Mouse (Mus musculus) limb, embryonic 14.5 days (tissue): Measurements from ENCODE around the gene Lrp5. TPM values are rescaled to one million over a fixed set of nuclear protein-coding genes. Genes with fewer than 3 reads are reported as not detected.
"Not testable (repeated sequence)": the region's sequence is repeated elsewhere in the genome, so short reads cannot be mapped to it uniquely, and the experiment has no call there.

Experiments
- ATAC-seq: fragments of 200-750 bp; cut with Nextera tagmentation; 2 replicates; pipeline ENCODE4 v1.8.0; 2017; ENCODE audit warnings: low read depth, moderate number of reproducible peaks, moderate TSS enrichment; ENCODE audit not compliant: low FRiP score
- DNase-seq: peaks from one replicate; pipeline ENCODE4 v3.0.0-alpha.2; 2015; ENCODE audit warnings: low spot score
- H3K27ac ChIP-seq: fragments of 300-500 bp; sonication (generic); replicated peaks from 2 replicates; pipeline ENCODE4 v1.5.1; 2014; ENCODE audit warnings: low read depth, mild to moderate bottlenecking, low read length, moderate library complexity, mixed read lengths
- H3K27me3 ChIP-seq: fragments of 300-500 bp; sonication (generic); 2 replicates; pipeline ENCODE4 v1.6.1; 2014; ENCODE audit warnings: low read length, mixed read lengths; ENCODE audit not compliant: control insufficient read depth, insufficient read depth
- H3K36me3 ChIP-seq: fragments of 300-500 bp; sonication (generic); 2 replicates; pipeline ENCODE4 v1.6.1; 2014; ENCODE audit warnings: mild to moderate bottlenecking, low read length, moderate library complexity, mixed read lengths; ENCODE audit not compliant: control insufficient read depth, insufficient read depth
- H3K4me1 ChIP-seq: fragments of 300-500 bp; sonication (generic); 2 replicates; pipeline ENCODE4 v1.6.1; 2014; ENCODE audit warnings: antibody characterized with exemption, low read length, mixed read lengths; ENCODE audit not compliant: control insufficient read depth, insufficient read depth
- H3K4me2 ChIP-seq: fragments of 300-500 bp; sonication (generic); replicated peaks from 2 replicates; pipeline ENCODE4 v1.6.1; 2014; ENCODE audit warnings: low read depth, mild to moderate bottlenecking, low read length, moderate library complexity; ENCODE audit not compliant: severe bottlenecking
- H3K4me3 ChIP-seq: fragments of 300-500 bp; sonication (generic); replicated peaks from 2 replicates; pipeline ENCODE4 v1.5.1; 2014; ENCODE audit warnings: low read length
- H3K9ac ChIP-seq: fragments of 300-500 bp; sonication (generic); 2 replicates; pipeline ENCODE4 v1.6.1; 2014; ENCODE audit warnings: mild to moderate bottlenecking, low read depth, low read length, moderate library complexity; ENCODE audit not compliant: severe bottlenecking
- H3K9me3 ChIP-seq: fragments of 300-500 bp; sonication (generic); 2 replicates; pipeline ENCODE4 v1.6.1; 2016; ENCODE audit warnings: low read length; ENCODE audit not compliant: control insufficient read depth
- POLR2A ChIP-seq: fragments of 200-500 bp; IDR thresholded peaks from 2 replicates; pipeline ENCODE4 v1.8.0; 2012; ENCODE audit warnings: inconsistent platforms, mild to moderate bottlenecking, moderate library complexity, borderline replicate concordance; ENCODE audit not compliant: insufficient read depth, insufficient read length; ENCODE audit errors: extremely low read depth
- WGBS: fragments of 180-500 bp; shearing (Covaris S2); extraction: QIAGEN DNeasy Blood & Tissue Kit; methylation state at CpG from one replicate; pipeline ENCODE4 v1.1.7; 2014; 5-methylcytosine and 5-hydroxymethylcytosine counted together
- polyA plus RNA-seq, 2 experiments: library from polyadenylated mRNA; depleted of rRNA in 1 of 2; stranded (reverse) in 1 of 2; unstranded in 1 of 2; fragments of >200 nt; fragmentation: Nextera tagmentation in 1 of 2; extraction: Ambion mirVana in 1 of 2; gene quantifications; 2 replicates each; pipeline versions ENCODE4 v1.2.1 to v1.2.3; 2012 to 2014

Lrp5 gene
- polyA plus RNA-seq, 2 experiments: 9.5 to 36.3 TPM

DNA sequence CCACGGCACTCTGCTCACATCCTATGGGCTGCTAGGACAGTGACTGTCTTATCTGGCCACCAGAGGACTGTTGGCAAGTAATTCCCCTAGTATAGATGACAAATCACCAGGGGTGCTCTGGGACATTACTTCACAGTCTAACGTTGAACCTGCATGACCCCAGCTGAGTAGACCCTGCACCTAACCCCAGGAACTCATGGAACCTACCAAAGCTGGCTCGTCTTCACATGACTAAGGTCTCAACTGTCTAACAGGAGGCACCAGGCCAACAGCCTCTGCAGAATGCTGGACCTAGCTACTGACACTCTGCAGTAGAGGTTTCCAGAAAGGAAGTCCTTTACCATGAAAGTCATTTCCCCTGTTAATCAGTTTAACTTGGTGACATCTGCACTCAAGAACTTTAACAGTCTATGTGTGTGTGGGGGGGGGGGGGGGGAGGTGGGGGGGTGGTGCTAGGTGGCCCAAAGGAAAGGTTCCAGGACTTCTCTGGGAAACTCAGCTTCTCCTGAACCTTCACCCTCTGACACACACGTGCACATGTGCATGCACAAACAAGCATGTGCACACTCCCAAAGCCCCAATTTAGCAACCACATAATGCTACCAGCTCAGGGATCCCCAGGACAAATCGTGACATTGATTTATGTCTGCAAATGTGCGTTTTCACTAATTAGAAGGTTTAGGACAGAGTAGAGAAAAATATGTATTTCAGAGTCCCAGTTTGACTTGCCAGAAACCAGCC lies 19.0 kb downstream of the Lrp5 start:
- no peak for TF ChIP-seq POLR2A
- Histone ChIP-seq H3K4me1 (peaks cover 49% of the 10 kb centered on the region), H3K4me3 (no peak overlapping the region), H3K27me3 (no peaks in the 10 kb centered on the region), H3K9me3 (no peaks in the 10 kb centered on the region), H3K27ac (no peak overlapping the region), H3K4me2 (no peak overlapping the region), H3K36me3 (peaks cover 11% of the 10 kb centered on the region), H3K9ac (no peak overlapping the region)
- 61% methylated on average over 6 of the region's 6 CpGs for WGBS
- ATAC-seq: no peak
- DNase-seq: no peak

GRCm38 (mm10) chr19:3666632-3667031 lies 19.7 kb downstream of the Lrp5 start:
- Histone ChIP-seq H3K4me1 (peaks cover 53% of the 10 kb centered on the region), H3K4me2 (no peak overlapping the region), H3K27me3 (no peaks in the 10 kb centered on the region), H3K4me3 (no peak overlapping the region), H3K27ac (peak overlapping the region; percentile 38; the same call in 1 of the 2 replicates), H3K36me3 (peaks cover 5% of the 10 kb centered on the region; the same call in 1 of the 2 replicates), H3K9me3 (no peaks in the 10 kb centered on the region), H3K9ac (no peak overlapping the region)
- DNase-seq (no peak), ATAC-seq (no peak)
- WGBS: 68% methylated on average over 2 of the region's 2 CpGs
- TF ChIP-seq POLR2A: no peak

- Histone ChIP-seq H3K4me1 (peaks cover 52% of the 10 kb centered on the region), H3K9ac (peak overlapping the region; percentile 28; the same call in 1 of the 2 replicates), H3K9me3 (no peaks in the 10 kb centered on the region), H3K27ac (peak overlapping the region; percentile 38; the same call in 1 of the 2 replicates), H3K4me3 (no peak overlapping the region), H3K4me2 (no peak overlapping the region), H3K27me3 (no peaks in the 10 kb centered on the region), H3K36me3 (no peaks in the 10 kb centered on the region)
- DNase-seq: no peak
- ATAC-seq: no peak
- 21% methylated on average over 5 of the region's 5 CpGs for WGBS
- TF ChIP-seq POLR2A: no peak
Measured at GRCm38 (mm10) chr19:3665510-3665909, 20.9 kb downstream of the Lrp5 start.

DNA sequence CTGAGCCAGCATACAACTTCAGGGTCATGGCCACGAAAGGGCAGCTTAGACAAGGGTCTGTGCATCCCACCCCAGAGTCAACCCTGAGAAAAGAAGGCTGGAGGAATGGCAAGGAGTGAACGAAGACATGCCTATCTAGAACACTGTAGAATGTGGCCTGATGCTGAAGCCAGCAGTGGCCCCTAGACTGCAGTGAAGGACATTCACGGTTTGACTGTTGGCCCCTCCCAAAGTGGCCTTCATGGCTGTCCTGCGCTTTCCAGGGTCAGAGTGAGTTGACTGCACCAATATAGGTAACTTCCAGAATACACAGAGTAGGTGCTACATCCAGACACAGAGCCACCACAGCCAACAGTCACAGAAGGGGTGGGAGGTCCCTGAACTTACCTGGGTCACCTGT lies 28.4 kb downstream of the Lrp5 start:
- TF ChIP-seq POLR2A: no peak
- no peaks in the 10 kb centered on the region for H3K9me3 ChIP-seq
- no peak overlapping the region for H3K4me3 ChIP-seq
- DNase-seq (no peak), ATAC-seq (no peak)
- WGBS: 97% methylated on average over 4 of the region's 4 CpGs
- H3K4me1 ChIP-seq: 0 out of 2 replicates have a peak, but pooled peaks cover 3% of the 10 kb centered on the region
- H3K27me3 ChIP-seq: no peaks in the 10 kb centered on the region
- H3K4me2 ChIP-seq: no peak overlapping the region
- H3K9ac ChIP-seq: no peak overlapping the region
- no peak overlapping the region for H3K27ac ChIP-seq
- H3K36me3 ChIP-seq: peaks cover 27% of the 10 kb centered on the region

GRCm38 (mm10) chr19:3657065-3657464 lies 29.3 kb downstream of the Lrp5 start:
- ATAC-seq, DNase-seq, H3K9me3 ChIP-seq, H3K27me3 ChIP-seq, H3K4me1 ChIP-seq, H3K4me2 ChIP-seq, H3K9ac ChIP-seq, H3K4me3 ChIP-seq, H3K27ac ChIP-seq: not testable (repeated sequence)
- peaks cover 35% of the 10 kb centered on the region for H3K36me3 ChIP-seq
- 93% methylated on average over 4 of the region's 4 CpGs for WGBS

GRCm38 (mm10) chr19:3656144-3656543 lies 30.2 kb downstream of the Lrp5 start:
- no peak for TF ChIP-seq POLR2A
- Histone ChIP-seq H3K4me1 (no peaks in the 10 kb centered on the region), H3K4me3 (no peak overlapping the region), H3K36me3 (peaks cover 44% of the 10 kb centered on the region), H3K9me3 (0 out of 2 replicates have a peak, but pooled peaks cover 4% of the 10 kb centered on the region), H3K9ac (no peak overlapping the region), H3K4me2 (no peak overlapping the region), H3K27ac (no peak overlapping the region), H3K27me3 (no peaks in the 10 kb centered on the region)
- DNase-seq: no peak
- WGBS: 63% methylated on average over 1 of the region's 1 CpGs
- no peak for ATAC-seq
